Mouse (Mus musculus) olfactory bulb, adult 2 months (tissue): Measurements from ENCODE around the gene Wipf2. TPM values are rescaled to one million over a fixed set of nuclear protein-coding genes. Genes with fewer than 3 reads are reported as not detected.
A peak's percentile ranks its signal among the peaks of the same experiment; 100 is the strongest.

Experiments used
- H3K27ac ChIP-seq: fragments of 200-500 bp; 2 replicates; pipeline ENCODE4 v1.5.1; 2012; ENCODE audit warnings: low read depth, low read length; ENCODE audit not compliant: insufficient read depth
- H3K4me1 ChIP-seq: fragments of 200-500 bp; 2 replicates; pipeline ENCODE4 v1.6.1; 2012; ENCODE audit warnings: low read length; ENCODE audit not compliant: control insufficient read depth, insufficient read depth
- H3K4me3 ChIP-seq: fragments of 200-500 bp; 2 replicates; pipeline ENCODE4 v1.5.1; 2012; ENCODE audit warnings: mild to moderate bottlenecking, low read depth, low read length, moderate library complexity; ENCODE audit not compliant: insufficient read depth
- CTCF ChIP-seq: fragments of 200-500 bp; IDR thresholded peaks from 2 replicates; pipeline ENCODE4 v1.5.1; 2012; ENCODE audit warnings: low read depth, mild to moderate bottlenecking, low read length, moderate library complexity; ENCODE audit not compliant: insufficient read depth
- POLR2A ChIP-seq: fragments of 200-500 bp; IDR thresholded peaks from 2 replicates; pipeline ENCODE4 v1.6.1; 2012; ENCODE audit warnings: mild to moderate bottlenecking, low read depth, low read length, moderate library complexity; ENCODE audit not compliant: insufficient read depth
- WGBS: fragments of 180-500 bp; shearing (Covaris S2); methylation state at CpG from one replicate; pipeline ENCODE4 v1.1.7; 2018; 5-methylcytosine and 5-hydroxymethylcytosine counted together
- polyA plus RNA-seq: library from polyadenylated mRNA; stranded (reverse); fragments of >200 nt; gene quantifications from 2 replicates; pipeline ENCODE4 v1.2.4, GENCODE M21; 2012; ENCODE audit warnings: low replicate concordance; ENCODE audit not compliant: missing spikeins, insufficient read depth, insufficient read length

The Wipf2 gene
- polyA plus RNA-seq, 1 experiment: not detected

GRCm38 (mm10) chr11:98900529-98901125, 37.2 kb downstream of the Wipf2 start:
- TF ChIP-seq CTCF (no peak), POLR2A (no peak)
- no peak overlapping the region for H3K27ac ChIP-seq
- H3K4me3 ChIP-seq: no peak overlapping the region
- no peaks in the 10 kb centered on the region for H3K4me1 ChIP-seq
- 82% methylated on average over 12 of the region's 12 CpGs for WGBS

GRCm38 (mm10) chr11:98902621-98903245, 39.3 kb downstream of the Wipf2 start:
- Histone ChIP-seq H3K27ac (no peak overlapping the region), H3K4me1 (0 out of 2 replicates have a peak, but pooled peaks cover under 1% of the 10 kb centered on the region), H3K4me3 (no peak overlapping the region)
- TF ChIP-seq CTCF (no peak), POLR2A (no peak)
- 56% methylated on average over 10 of the region's 10 CpGs for WGBS

GRCm38 (mm10) chr11:98904577-98904976, 41.1 kb downstream of the Wipf2 start:
- 89% methylated on average over 2 of the region's 2 CpGs for WGBS
- Histone ChIP-seq H3K27ac (no peak overlapping the region), H3K4me3 (no peak overlapping the region), H3K4me1 (peaks cover 4% of the 10 kb centered on the region)
- TF ChIP-seq CTCF: no peak

GRCm38 (mm10) chr11:98905033-98905432, 41.6 kb downstream of the Wipf2 start:
- no peak for TF ChIP-seq CTCF
- no peak for TF ChIP-seq POLR2A
- peaks cover 4% of the 10 kb centered on the region for H3K4me1 ChIP-seq
- 82% methylated on average over 7 of the region's 7 CpGs for whole genome bisulfite sequencing
- no peak overlapping the region for H3K4me3 ChIP-seq
- H3K27ac ChIP-seq: no peak overlapping the region

GRCm38 (mm10) chr11:98905583-98905982, 42.1 kb downstream of the Wipf2 start:
- 83% methylated on average over 4 of the region's 4 CpGs for WGBS
- no peak overlapping the region for H3K27ac ChIP-seq
- TF ChIP-seq POLR2A (no peak), CTCF (no peak)
- peaks cover 4% of the 10 kb centered on the region for H3K4me1 ChIP-seq
- no peak overlapping the region for H3K4me3 ChIP-seq

- WGBS: 53% methylated on average over 5 of the region's 5 CpGs
- TF ChIP-seq CTCF: no peak
- no peak for TF ChIP-seq POLR2A
- H3K4me1 ChIP-seq: peaks cover 4% of the 10 kb centered on the region
- H3K4me3 ChIP-seq: no peak overlapping the region
- no peak overlapping the region for H3K27ac ChIP-seq
Observed at GRCm38 (mm10) chr11:98907063-98907436, 43.6 kb downstream of the Wipf2 start.

- H3K27ac ChIP-seq: no peak within 1 kb of the TSS
- H3K4me1 ChIP-seq: peaks cover 4% of the 10 kb centered on the region
- under 1% methylated on average over 49 of the region's 49 CpGs for WGBS
- H3K4me3 ChIP-seq: peak within 1 kb of the TSS; percentile 43
- TF ChIP-seq CTCF: no peak
- no peak for TF ChIP-seq POLR2A
Observed at GRCm38 (mm10) chr11:98907437-98908173, 44.2 kb downstream of the Wipf2 start, which contains the start of gene Cdc6. Gene Cdc6 (plus strand): TSS chr11:98907801.

GRCm38 (mm10) chr11:98909654-98910053, 46.2 kb downstream of the Wipf2 start:
- no peak overlapping the region for H3K27ac ChIP-seq
- WGBS: 15% methylated on average over 6 of the region's 6 CpGs
- no peak overlapping the region for H3K4me3 ChIP-seq
- TF ChIP-seq CTCF (no peak), POLR2A (no peak)
- H3K4me1 ChIP-seq: peaks cover 4% of the 10 kb centered on the region

GRCm38 (mm10) chr11:98910415-98910814, 47.0 kb downstream of the Wipf2 start:
- Histone ChIP-seq H3K4me1 (peaks cover 4% of the 10 kb centered on the region), H3K4me3 (no peak overlapping the region), H3K27ac (no peak overlapping the region)
- TF ChIP-seq CTCF: no peak
- 94% methylated on average over 11 of the region's 11 CpGs for WGBS
